Mouse (Mus musculus) testis, adult 10 weeks (tissue): ENCODE data around the gene Hint2. TPM values are rescaled to one million over a fixed set of nuclear protein-coding genes. Genes with fewer than 3 reads are reported as not detected.

Experiments
- polyA plus RNA-seq: library from polyadenylated mRNA; stranded (reverse); fragments of 350-450 nt; fragmentation: Illumina TruSeq; extraction: RNeasy Lipid Tissue Mini Kit (QIAGEN cat#74804); gene quantifications from one replicate; pipeline ENCODE4 v1.2.3, GENCODE M21; 2014; ENCODE audit warnings: low read depth, low replicate concordance

Hint2 gene
- 0.91 TPM for polyA plus RNA-seq

DNA sequence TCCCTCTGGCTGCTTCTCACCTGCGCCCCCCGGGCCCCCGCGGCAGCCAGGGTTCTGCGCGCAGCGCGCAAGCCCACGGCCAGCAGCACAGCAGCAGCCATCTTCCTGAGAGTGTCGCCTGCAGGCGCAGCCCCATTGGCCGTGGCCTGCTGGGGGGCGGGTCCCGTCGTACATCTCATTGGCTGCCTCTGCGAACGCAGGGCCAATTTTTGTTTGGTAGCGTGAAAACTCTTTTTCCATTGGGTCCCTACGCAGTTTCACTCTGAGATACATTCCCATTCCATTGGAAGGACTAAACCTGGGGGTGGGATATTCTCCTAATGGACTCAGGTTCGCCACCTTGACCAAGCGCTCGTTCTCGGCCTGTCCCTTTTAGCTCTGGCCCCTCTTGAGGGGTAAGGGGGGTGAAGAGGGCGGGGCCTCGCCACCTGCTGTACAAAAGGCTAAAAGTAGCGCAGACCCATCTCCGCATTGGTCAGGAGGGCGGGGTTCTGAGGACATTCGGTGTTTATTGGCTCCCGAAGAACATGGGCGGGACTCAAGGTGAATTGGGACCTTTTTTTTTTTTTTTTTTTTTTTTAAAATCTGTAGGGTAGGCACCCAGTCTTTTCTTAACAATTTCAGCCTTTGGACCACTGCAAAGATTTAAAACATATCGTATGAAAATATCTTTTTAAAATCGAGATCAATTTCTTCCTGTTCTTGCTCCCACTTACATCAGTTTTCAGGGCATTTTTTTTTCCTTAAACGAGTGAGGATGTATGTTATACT, at the start of gene Hint2:
Gene Hint2, minus strand, starts transcription at position 128 of the 771 bp plus-strand sequence.

DNA sequence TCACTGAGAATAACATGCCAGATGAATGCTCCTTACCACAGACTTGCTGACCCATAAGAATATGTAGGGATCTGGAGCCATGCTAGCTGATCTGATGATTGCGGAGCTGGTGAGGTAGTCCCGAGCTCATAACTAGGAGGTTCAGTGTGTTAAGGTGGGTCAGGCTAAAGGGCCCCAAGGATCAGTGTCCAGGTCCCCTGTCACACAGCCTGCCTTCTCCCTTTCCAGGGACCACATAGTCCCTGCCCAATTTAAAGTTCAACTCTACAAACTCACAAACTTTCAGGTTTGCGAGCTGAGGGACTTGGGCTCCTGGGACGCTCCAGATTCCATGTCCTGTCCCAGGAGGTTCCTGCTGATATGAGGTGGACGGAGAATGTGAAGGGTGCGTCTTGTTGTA, 44.4 kb upstream of the Hint2 start, which contains the start of gene Olfr70:
Gene Olfr70, minus strand, starts transcription at position 101 of the 400 bp plus-strand sequence.

DNA sequence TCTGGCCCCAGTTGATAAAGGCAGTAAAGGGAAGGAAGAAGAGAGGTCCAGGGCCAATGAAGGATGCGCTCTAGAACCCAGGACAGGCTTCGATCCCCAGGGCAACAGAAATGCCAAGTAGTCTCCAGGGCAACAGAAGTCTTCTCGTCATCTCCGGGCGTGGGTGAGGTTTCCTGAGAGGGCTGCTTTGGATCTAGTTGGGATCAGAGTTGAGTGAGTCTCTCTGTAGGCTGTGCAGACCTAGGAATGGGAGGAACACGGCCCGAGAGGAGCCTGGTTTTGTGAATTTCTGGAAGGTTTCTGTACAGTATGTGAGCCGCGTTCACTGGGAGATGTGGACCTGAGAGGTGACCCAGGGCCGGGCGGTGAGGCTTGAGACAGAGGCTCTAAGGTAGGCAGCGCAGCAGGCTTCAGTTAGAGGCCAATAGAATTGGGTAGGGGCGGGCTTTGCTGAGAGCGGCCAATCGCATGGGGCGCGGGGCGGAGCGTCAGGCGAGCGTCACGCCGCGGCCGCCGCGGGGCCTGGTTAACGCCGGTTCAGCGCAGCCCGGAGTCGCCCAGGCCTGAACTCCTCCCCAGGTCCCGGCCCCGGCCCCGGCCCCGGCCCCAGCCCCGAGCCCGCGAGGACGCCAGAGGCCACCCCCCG, 12.6 kb upstream of the Hint2 start, which contains the start of the genes Tmem8b and Fam221b:
Gene Tmem8b, plus strand, starts transcription at position 190 of the 646 bp plus-strand sequence.
Gene Fam221b, minus strand, starts transcription at position 364 of the 646 bp plus-strand sequence.

DNA sequence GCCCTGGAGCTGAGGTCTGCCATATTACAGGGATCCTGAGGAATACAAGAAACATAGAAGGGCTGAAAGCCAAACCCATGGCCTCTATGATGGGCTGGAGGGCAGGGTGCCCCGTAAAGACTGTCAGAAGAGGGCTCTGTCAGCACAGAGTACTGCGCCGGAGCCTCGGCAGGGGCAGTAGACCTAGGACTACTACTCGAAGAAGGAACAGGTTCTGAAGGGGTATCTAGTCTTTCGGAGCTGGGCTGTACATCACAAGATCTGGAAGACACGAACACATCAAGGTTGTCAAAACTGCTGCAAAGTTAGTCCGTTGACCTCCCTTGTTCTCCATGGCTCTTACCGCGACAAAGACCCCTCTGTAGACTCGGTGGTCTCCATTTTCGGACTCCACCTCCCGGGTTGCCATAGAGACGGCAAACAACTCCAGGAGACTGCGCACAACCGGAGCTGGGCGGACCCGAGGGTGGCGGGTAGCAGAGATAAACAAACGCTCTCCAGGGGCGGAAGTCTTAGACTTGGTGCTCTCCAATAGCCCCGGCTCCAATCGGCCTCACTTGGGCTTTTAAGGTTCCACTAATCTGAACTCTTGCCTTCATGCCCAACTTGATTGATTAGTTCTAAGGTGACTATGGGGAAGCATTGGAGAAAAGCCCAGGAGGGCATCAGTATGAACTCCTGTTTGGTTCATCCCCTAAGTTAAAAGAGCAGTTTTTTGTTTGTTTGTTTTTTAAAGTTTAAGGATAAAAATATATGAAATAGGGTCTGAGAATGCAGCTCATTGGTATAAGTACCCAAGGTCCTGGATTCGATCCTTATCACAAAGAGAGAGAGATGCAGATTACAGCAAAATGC, 2.9 kb downstream of the Hint2 start, which contains the start of gene Spag8:
Gene Spag8, minus strand, starts transcription at position 434 of the 855 bp plus-strand sequence.

DNA sequence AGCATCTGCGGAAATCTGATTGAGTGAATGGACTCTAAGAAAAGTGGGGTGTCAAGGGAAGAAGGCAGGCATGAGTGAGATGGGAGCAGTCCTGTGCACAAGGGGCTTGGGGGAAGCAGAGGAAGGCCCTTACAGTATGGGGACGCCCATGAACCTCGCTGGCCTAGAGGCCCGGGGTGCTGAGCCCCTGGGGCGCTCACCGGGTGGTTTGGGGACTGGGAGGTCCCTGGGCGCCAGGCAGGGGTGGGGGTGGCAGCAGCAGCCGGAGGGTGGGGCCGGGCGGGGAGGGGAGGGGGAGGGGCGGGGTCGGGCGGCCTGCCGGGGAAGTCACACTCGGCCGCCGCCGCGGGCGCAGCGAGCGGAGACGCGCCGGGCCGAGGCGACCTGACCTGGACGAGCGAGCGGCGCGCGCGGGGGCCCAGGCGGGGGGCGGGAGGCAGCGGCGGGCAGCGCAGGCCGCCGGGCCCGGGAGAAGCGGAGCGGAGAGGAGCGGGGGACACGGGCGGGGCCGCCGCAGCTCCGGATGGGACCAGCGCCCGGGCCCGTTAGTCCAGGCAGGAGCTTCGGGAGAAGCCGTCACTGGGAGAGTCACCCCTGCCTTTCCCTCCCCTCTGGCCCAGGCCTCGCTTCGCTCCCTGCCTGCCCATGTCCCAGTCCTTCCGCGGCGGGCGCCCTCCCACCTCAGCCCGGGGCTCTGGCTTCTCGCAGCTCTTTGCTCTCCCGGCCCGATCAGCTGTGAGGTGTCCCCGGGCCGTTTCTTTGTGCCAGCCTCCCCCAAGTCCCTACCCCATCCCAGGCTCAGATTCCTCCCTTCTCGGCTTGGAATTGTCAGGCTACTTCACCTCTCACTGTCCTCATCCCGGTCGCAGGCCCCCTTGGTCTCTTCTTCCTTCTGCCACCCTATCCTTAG, 25.0 kb downstream of the Hint2 start, which contains the start of gene Npr2:
Gene Npr2, plus strand, starts transcription at position 890 of the 910 bp plus-strand sequence.

Other genes with a start within 250 kb of the Hint2 start
- 0.35 TPM for gene Fam166b, start 227.3 kb downstream of the Hint2 start, polyA plus RNA-seq
- gene Tesk1, start 214.5 kb downstream of the Hint2 start, polyA plus RNA-seq: 13.6 TPM
- gene Cd72, start 201.8 kb downstream of the Hint2 start, polyA plus RNA-seq: 0.14 TPM
- not detected for gene Sit1, start 172.7 kb downstream of the Hint2 start, polyA plus RNA-seq
- gene Ccdc107, start 163.6 kb downstream of the Hint2 start, polyA plus RNA-seq: 2.4 TPM
- 5.1 TPM for gene Arhgef39, start 156.8 kb downstream of the Hint2 start, polyA plus RNA-seq
- gene Car9, start 149.5 kb downstream of the Hint2 start, polyA plus RNA-seq: not detected
- 2.8 TPM for gene Tpm2, start 132.7 kb downstream of the Hint2 start, polyA plus RNA-seq
- 12.2 TPM for gene Creb3, start 94.1 kb downstream of the Hint2 start, polyA plus RNA-seq
- 39.2 TPM for gene Tln1, start 93.8 kb downstream of the Hint2 start, polyA plus RNA-seq
- gene Rgp1, start 77.8 kb downstream of the Hint2 start, polyA plus RNA-seq: 2.8 TPM
- 8.7 TPM for gene Gba2, start 77.6 kb downstream of the Hint2 start, polyA plus RNA-seq
- not detected for gene Msmp, start 72.0 kb downstream of the Hint2 start, polyA plus RNA-seq
- 0.94 TPM for gene Npr2, start 24.5 kb downstream of the Hint2 start, polyA plus RNA-seq
- 7.7 TPM for gene Spag8, start 2.9 kb downstream of the Hint2 start, polyA plus RNA-seq
- gene Tmem8b, start 12.5 kb upstream of the Hint2 start, polyA plus RNA-seq: 11.4 TPM
- 179 TPM for gene Fam221b, start 12.7 kb upstream of the Hint2 start, polyA plus RNA-seq
- not detected for gene Olfr70, start 44.3 kb upstream of the Hint2 start, polyA plus RNA-seq
- not detected for gene Olfr71, start 53.8 kb upstream of the Hint2 start, polyA plus RNA-seq
- gene Hrct1, start 70.7 kb upstream of the Hint2 start, polyA plus RNA-seq: not detected
- 1.9 TPM for gene Spaar, start 73.6 kb upstream of the Hint2 start, polyA plus RNA-seq
- not detected for gene Olfr159, start 114.5 kb upstream of the Hint2 start, polyA plus RNA-seq
- not detected for gene Olfr156, start 167.4 kb upstream of the Hint2 start, polyA plus RNA-seq
- not detected for gene Olfr157, start 183.7 kb upstream of the Hint2 start, polyA plus RNA-seq
- not detected for gene Olfr155, start 195.1 kb upstream of the Hint2 start, polyA plus RNA-seq
- 6.3 TPM for gene Reck, start 219.1 kb upstream of the Hint2 start, polyA plus RNA-seq